Mouse (Mus musculus): ENCODE measurements around the gene Gemin7. TPM values are rescaled to one million over a fixed set of nuclear protein-coding genes. Genes with fewer than 3 reads are reported as not detected.

Gene Gemin7
- polyA plus RNA-seq, 1 experiment, result 89.8 TPM

DNA sequence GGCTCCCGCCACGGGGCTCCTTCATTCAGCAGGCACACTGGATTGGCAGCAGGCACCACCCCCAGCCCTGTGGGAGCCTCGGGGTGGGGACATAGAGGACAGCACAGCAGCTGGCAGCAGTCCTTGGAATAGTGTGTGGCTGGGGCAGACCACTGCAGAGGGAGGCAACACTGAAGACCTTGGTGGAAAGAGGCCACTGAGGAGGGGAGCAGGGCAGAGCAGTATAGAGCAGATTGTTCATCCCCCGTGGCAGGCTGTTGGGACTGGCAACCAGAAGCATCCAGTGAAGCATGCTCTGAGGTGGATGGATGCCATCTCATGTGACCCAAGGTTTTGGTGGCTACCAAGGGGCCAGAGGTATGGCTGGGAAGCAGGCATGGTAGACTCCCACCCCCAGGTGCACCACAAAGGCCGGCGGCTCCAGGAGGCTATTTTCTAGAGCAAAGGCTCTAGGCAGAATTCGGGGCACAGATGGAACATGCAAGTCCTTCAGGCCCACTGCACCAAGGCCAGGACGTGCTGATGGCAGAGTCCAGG is 35.2 kb downstream of the Gemin7 start:
- TF ChIP-seq POLR2AphosphoS2 (IDR thresholded peaks at IDR 0.05; ENCODE audit: insufficient read length, low read depth) (no peak), POLR2A (IDR thresholded peaks at IDR 0.05; ENCODE audit: insufficient read length, low read depth) (no peak), SRF (IDR thresholded peaks at IDR 0.05; ENCODE audit: control insufficient read depth, insufficient read length, low read depth) (peak; percentile 7), MAX (IDR thresholded peaks at IDR 0.05; ENCODE audit: low read depth) (no peak), MYOG (IDR thresholded peaks at IDR 0.05; ENCODE audit: control insufficient read depth in 1 of 3, insufficient read depth in 1 of 3, insufficient read length in 2 of 3, low read depth in 2 of 3) (peak in 2 of 3 experiments; percentile 27 to 84), CEBPB (IDR thresholded peaks at IDR 0.05; ENCODE audit: insufficient read depth, poor library complexity, severe bottlenecking) (no peak), USF1 (IDR thresholded peaks at IDR 0.05; ENCODE audit: low read depth) (no peak), MYOD1 (IDR thresholded peaks at IDR 0.05; ENCODE audit: control insufficient read depth in 1 of 3, insufficient read length in 2 of 3, low read depth in 2 of 3) (peak in 2 of 3 experiments; percentile 19 to 35)
- H3K4me2 ChIP-seq (ENCODE audit: low read depth), result no peak overlapping the region
- no peaks in the 10 kb centered on the region for H3K36me3 ChIP-seq (ENCODE audit: control insufficient read depth, insufficient read depth)
- no peaks in the 10 kb centered on the region for H3K27me3 ChIP-seq (ENCODE audit: control insufficient read depth, insufficient read depth, insufficient read length)
- peaks cover 20% of the 10 kb centered on the region for H3K79me2 ChIP-seq (ENCODE audit: control insufficient read depth, insufficient read depth)
- no peak overlapping the region for H3K4me3 ChIP-seq
- no peak overlapping the region for H3ac ChIP-seq (ENCODE audit: control insufficient read depth, insufficient read length)

DNA sequence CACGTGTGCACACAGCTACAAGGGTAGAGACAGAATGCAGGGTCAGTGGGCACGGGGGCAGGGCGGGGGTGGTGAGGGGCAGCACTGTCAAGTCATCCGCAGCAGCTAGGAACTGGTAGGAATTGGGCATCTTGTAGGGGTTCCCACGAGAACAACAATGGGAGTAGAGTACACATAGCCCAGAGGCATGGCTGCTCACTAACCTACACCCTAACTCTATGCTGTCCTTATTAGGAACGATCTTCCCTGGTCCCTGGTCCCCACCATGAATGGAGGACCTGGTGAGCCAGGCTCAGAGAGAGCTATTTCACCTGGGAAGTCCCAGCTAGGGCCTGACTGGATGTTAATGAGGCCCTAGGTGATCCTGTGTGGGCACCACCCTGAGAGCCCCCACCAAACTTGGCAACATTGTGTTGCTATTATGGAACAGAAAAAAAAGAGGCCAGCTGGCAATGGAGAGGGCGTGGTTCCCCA is 35.7 kb downstream of the Gemin7 start:
- H3ac ChIP-seq (ENCODE audit: control insufficient read depth, insufficient read length), result no peak overlapping the region
- peaks cover 15% of the 10 kb centered on the region for H3K79me2 ChIP-seq (ENCODE audit: control insufficient read depth, insufficient read depth)
- peak overlapping the region; percentile 30 for H3K4me2 ChIP-seq (ENCODE audit: low read depth)
- H3K27me3 ChIP-seq (ENCODE audit: control insufficient read depth, insufficient read depth, insufficient read length), result no peaks in the 10 kb centered on the region
- TF ChIP-seq MYOD1 (IDR thresholded peaks at IDR 0.05; ENCODE audit: control insufficient read depth in 1 of 3, insufficient read length in 2 of 3, low read depth in 2 of 3) (no peak), CEBPB (IDR thresholded peaks at IDR 0.05; ENCODE audit: insufficient read depth, poor library complexity, severe bottlenecking) (no peak), MAX (IDR thresholded peaks at IDR 0.05; ENCODE audit: low read depth) (no peak), USF1 (IDR thresholded peaks at IDR 0.05; ENCODE audit: low read depth) (no peak), SRF (IDR thresholded peaks at IDR 0.05; ENCODE audit: control insufficient read depth, insufficient read length, low read depth) (no peak), POLR2AphosphoS2 (IDR thresholded peaks at IDR 0.05; ENCODE audit: insufficient read length, low read depth) (no peak), REST (IDR thresholded peaks at IDR 0.05; ENCODE audit: insufficient read depth, insufficient read length) (no peak), TCF12 (IDR thresholded peaks at IDR 0.05; ENCODE audit: insufficient read depth, poor library complexity, severe bottlenecking) (no peak), E2F4 (IDR thresholded peaks at IDR 0.05; ENCODE audit: insufficient read depth) (no peak), MYOG (IDR thresholded peaks at IDR 0.05; ENCODE audit: control insufficient read depth in 1 of 3, insufficient read depth in 1 of 3, insufficient read length in 2 of 3, low read depth in 2 of 3) (no peak), TCF3 (IDR thresholded peaks at IDR 0.05; ENCODE audit: insufficient read length, low read depth) (no peak), POLR2A (IDR thresholded peaks at IDR 0.05; ENCODE audit: insufficient read length, low read depth) (no peak)
- no peaks in the 10 kb centered on the region for H3K36me3 ChIP-seq (ENCODE audit: control insufficient read depth, insufficient read depth)
- no peak overlapping the region for H3K4me3 ChIP-seq

DNA sequence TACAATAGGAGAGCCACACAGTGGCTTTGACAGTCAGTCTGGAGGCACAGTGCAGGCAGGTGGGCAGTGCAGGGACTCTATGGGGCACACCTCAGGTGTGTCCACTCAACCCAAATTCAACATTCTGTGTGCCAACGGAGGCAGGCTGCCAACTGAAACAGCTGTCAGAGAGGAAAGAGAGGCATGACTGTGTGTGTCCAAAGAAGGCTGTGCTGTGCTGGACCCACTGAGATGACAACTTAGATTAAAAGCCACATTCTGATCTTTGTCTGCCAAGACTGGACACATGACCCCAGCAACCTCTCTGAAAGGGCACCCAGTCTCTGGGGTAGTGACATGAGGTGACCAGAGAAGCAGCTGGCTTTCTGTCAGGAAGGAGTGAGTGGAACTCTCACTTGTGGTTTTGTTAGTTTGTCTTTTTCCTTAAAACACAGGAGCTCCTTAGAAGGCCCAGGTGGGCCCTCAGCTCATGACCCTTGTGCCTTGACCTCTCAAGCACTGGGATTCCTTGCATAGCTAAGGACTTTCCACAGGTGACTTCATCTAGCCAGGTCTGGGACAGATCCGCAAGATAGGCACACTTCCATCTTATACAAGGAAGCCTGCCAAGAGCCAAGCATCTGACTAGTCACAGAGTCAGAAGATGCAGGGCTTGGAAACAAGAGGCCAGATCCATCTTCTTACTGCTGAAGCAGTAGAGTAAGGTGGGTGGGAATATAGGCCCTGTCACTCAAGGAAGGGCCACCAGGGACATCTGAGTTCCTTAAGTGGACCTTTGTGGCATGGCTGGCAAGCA is 36.4 kb downstream of the Gemin7 start:
- TF ChIP-seq TCF12 (IDR thresholded peaks at IDR 0.05; ENCODE audit: insufficient read depth, poor library complexity, severe bottlenecking) (no peak), POLR2A (IDR thresholded peaks at IDR 0.05; ENCODE audit: insufficient read length, low read depth) (no peak), MYOD1 (IDR thresholded peaks at IDR 0.05; ENCODE audit: control insufficient read depth in 1 of 3, insufficient read length in 2 of 3, low read depth in 2 of 3) (peak in 1 of 3 experiments; percentile 61), MYOG (IDR thresholded peaks at IDR 0.05; ENCODE audit: control insufficient read depth in 1 of 3, insufficient read depth in 1 of 3, insufficient read length in 2 of 3, low read depth in 2 of 3) (peak in 1 of 3 experiments; percentile 68)
- Histone ChIP-seq H3K4me2 (ENCODE audit: low read depth) (peak overlapping the region; percentile 30), H3K36me3 (ENCODE audit: control insufficient read depth, insufficient read depth) (no peaks in the 10 kb centered on the region), H3K79me2 (ENCODE audit: control insufficient read depth, insufficient read depth) (peaks cover 10% of the 10 kb centered on the region), H3K4me3 (no peak overlapping the region), H3ac (ENCODE audit: control insufficient read depth, insufficient read length) (no peak overlapping the region), H3K27me3 (ENCODE audit: control insufficient read depth, insufficient read depth, insufficient read length) (no peaks in the 10 kb centered on the region)

DNA sequence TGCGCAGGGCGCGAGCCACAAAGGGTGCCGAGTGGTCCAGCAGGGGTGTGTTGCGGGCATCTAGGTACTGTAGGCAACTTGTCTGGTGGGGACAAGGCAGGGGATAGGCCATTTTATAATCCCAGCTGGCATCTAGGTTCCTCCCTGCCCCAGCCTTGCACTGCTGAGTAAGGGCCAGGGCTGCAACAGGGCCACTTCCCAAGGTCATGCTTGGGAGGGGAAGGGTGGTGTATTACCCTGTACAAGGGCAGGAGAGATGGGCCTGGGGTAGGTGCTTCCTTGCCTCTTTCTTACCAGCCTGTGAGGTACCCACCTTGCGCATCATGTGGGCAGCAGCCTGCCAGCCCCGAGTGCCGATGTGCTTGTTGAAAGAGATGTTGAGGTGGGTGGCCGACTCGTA is 42.7 kb downstream of the Gemin7 start:
- H3ac ChIP-seq (ENCODE audit: control insufficient read depth, insufficient read length), result no peak overlapping the region
- TF ChIP-seq SRF (IDR thresholded peaks at IDR 0.05; ENCODE audit: control insufficient read depth, insufficient read length, low read depth) (no peak), REST (IDR thresholded peaks at IDR 0.05; ENCODE audit: insufficient read depth, insufficient read length) (no peak), USF1 (IDR thresholded peaks at IDR 0.05; ENCODE audit: low read depth) (no peak), CEBPB (IDR thresholded peaks at IDR 0.05; ENCODE audit: insufficient read depth, poor library complexity, severe bottlenecking) (no peak), TCF12 (IDR thresholded peaks at IDR 0.05; ENCODE audit: insufficient read depth, poor library complexity, severe bottlenecking) (no peak), E2F4 (IDR thresholded peaks at IDR 0.05; ENCODE audit: insufficient read depth) (no peak), MYOG (IDR thresholded peaks at IDR 0.05; ENCODE audit: control insufficient read depth in 1 of 3, insufficient read depth in 1 of 3, insufficient read length in 2 of 3, low read depth in 2 of 3) (no peak), POLR2A (IDR thresholded peaks at IDR 0.05; ENCODE audit: insufficient read length, low read depth) (no peak), POLR2AphosphoS2 (IDR thresholded peaks at IDR 0.05; ENCODE audit: insufficient read length, low read depth) (no peak), TCF3 (IDR thresholded peaks at IDR 0.05; ENCODE audit: insufficient read length, low read depth) (no peak), MAX (IDR thresholded peaks at IDR 0.05; ENCODE audit: low read depth) (no peak), MYOD1 (IDR thresholded peaks at IDR 0.05; ENCODE audit: control insufficient read depth in 1 of 3, insufficient read length in 2 of 3, low read depth in 2 of 3) (no peak)
- H3K79me2 ChIP-seq (ENCODE audit: control insufficient read depth, insufficient read depth), result peaks cover under 1% of the 10 kb centered on the region
- no peak overlapping the region for H3K4me3 ChIP-seq
- H3K27me3 ChIP-seq (ENCODE audit: control insufficient read depth, insufficient read depth, insufficient read length), result no peaks in the 10 kb centered on the region
- no peaks in the 10 kb centered on the region for H3K36me3 ChIP-seq (ENCODE audit: control insufficient read depth, insufficient read depth)
- H3K4me2 ChIP-seq (ENCODE audit: low read depth), result no peak overlapping the region
